Mouse (Mus musculus): Measurements from ENCODE around the gene Osbpl8.

- TF ChIP-seq CTCF (IDR thresholded peaks at IDR 0.05; ENCODE audit: low read depth, low read length) (no peak), EP300 (IDR thresholded peaks at IDR 0.05; ENCODE audit: insufficient read depth, low read depth, low read length) (no peak), POLR2A (IDR thresholded peaks at IDR 0.05; ENCODE audit: insufficient read depth, low read length) (no peak)
These were observed 12.8 kb downstream of the Osbpl8 start for GRCm38 (mm10) chr10:111177336-111177735.
